Mouse (Mus musculus): Measurements from ENCODE around the gene Mettl14.

DNA sequence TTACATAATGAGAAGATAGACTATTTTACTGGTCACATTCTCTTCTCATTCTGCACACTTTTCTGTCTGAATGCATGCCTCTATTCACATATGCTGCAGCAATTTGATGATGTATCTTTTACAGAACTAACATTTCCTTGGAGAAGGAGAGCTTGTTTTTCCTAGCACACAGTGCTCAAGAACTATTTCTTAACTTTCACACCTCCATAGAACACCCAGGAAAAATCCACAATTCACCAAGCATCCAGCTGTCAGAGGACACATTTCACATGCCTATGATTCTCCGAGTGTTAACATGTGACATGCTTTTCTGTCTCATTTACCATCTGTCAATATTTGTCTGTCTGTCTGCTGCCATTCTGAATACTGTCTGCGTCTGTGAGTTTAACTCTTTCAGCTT lies 39.7 kb upstream of the Mettl14 start:
- TF ChIP-seq POLR2A (IDR thresholded peaks at IDR 0.05; ENCODE audit: extremely low read depth, insufficient read depth, low read length) (no peak), CTCF (IDR thresholded peaks at IDR 0.05; ENCODE audit: extremely low read depth, insufficient read depth, low read length) (no peak)
